Mouse (Mus musculus) layer of hippocampus, adult 18-20 months (tissue): ENCODE measurements around the gene Ptprb. TPM values are rescaled to one million over a fixed set of nuclear protein-coding genes. Genes with fewer than 3 reads are reported as not detected.
A peak's percentile ranks its signal among the peaks of the same experiment; 100 is the strongest.

ENCODE experiments used
- DNase-seq, 2 experiments: peaks; one replicate each; pipeline ENCODE4 v3.0.0; 2022; ENCODE audit warnings: low spot score in 2 of 2
- total RNA-seq, 2 experiments: library from RNA; stranded (reverse); gene quantifications; 2 replicates each; pipeline ENCODE4 v1.2.3; 2021

Gene Ptprb
- total RNA-seq, 2 experiments from 2014 or later = 11.5 to 11.7 TPM

DNA sequence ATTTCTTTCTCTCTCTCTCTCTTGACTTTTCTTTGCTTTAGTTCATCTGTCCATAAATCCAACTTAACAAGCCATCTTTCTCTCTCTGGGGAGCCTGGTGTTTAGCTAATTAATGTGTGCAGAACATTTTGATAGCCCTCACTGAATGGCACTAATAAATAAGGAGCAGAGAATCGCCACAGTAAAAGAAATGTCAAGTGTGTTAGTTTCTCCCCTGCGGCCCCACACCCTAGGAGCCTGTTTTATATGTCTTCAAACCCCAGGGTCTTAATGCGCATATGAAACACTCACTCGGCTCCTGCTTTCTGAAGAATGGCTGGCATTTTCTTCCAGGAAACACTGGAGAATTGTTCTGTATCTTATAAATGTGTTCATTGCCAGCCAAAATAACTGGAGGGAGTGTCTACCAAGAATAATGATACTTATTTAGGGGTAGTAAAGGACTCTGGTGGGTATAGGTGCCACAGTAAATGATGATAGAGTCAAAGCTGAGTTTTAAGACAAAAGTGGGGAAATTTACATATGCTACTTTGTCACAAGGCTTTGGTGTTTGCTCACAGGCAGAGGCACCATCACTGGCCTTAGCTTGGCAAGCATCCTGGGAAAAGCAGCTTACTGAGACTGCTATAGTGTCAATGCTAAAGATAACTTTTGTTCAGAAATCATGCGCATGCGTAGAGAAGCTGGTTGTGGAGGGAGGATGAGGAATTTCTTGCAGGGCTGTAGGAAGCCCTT is 95.8 kb downstream of the Ptprb start:
- no peak for DNase-seq

DNA sequence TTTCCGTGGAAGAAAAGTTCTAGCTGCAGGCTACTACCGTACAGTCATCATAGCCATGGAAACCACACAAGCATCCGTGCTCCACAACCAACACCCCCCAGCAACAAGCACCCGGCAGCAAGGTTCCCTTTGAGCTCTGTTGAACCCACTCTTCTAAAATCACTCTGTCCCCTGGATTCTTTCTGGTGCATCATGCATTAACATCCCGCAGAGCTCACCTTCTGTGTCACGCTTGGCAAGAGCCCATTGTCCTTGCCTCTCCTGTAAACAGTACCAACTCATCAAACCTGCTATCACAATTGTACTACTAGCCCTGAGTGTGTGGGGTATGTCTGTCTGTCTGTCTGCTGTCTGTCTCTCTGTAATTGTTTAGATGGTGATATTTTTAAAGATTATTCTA is 98.8 kb downstream of the Ptprb start:
- no peak for DNase-seq

DNA sequence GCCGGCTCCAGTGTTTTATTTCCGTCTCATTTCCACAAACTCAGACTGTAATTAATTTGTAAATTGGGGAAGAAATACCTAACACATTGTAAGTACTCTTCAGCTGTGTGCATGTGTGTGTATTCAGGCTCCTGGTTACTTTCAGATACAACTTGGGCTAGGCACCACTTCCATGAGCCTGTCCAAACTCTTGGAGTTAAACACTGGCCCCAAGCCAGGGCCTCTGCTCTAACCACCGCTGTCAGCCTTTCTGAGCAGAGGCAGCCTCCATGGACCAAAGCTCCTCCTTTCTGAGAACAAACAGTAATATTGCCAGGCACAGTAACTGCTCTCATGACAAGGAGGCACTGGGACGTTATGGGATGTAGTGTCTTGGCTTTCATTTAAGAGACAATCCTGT is 101.5 kb downstream of the Ptprb start:
- DNase-seq = no peak

DNA sequence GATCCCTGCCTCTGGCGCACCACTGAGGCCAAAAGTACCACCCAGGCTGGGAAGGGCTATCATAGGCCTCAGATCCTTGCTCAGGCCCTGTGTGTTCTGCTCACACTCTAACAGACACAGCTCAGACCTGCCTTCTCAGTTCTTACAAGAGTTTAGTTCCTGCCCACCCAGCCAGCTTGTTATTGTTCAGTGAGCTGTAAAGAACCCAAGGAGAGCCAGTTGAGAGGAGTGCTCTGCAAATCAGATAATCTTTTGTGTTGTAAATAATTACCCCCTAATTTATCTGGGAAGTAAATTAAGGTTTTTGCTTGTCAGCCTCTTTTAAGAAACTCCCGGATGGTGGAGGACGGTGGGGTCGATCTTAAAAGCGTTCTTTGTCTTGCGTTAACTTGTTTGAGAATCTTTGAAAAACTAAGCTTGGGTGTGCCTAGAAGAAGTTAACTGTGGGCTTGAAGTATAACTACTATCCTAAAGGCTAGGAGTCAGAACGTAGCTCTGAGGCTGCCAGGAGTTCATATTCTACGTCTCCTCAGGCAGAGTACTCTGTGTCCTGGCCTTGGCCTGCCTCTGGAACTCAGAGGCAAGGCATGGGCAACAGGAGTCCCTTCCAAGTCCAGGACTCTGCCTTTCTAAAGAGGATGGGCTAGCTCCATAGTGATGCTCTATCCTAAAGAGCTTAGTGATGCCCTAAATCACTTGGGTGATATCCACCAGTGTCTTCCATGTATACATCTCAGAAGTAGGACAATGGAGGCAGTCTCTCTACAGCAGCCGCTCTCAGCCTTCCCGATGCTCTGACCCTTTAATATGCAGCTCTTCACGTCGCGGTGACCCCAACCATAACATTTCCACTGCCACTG is 107.7 kb downstream of the Ptprb start:
- DNase-seq = no peak

DNA sequence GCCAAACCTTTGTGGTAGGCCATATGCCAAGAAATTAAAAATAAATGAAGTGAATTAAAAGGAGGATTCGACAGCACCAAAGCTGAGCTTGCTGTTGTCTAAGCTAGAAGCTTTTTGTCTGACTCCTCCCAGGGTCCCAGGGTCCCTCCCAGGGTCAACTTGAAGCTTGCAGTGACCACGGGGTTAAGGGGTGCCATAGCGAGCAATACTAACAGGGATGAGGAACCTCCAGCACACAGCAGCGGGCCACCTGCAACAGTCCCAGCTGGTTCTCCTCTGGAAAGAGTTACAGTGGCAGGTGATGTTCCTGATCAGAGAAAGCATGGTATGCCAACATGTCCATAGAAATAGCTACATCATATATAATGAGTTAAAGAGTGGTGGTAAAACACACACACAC is 109.1 kb downstream of the Ptprb start:
- DNase-seq = no peak

DNA sequence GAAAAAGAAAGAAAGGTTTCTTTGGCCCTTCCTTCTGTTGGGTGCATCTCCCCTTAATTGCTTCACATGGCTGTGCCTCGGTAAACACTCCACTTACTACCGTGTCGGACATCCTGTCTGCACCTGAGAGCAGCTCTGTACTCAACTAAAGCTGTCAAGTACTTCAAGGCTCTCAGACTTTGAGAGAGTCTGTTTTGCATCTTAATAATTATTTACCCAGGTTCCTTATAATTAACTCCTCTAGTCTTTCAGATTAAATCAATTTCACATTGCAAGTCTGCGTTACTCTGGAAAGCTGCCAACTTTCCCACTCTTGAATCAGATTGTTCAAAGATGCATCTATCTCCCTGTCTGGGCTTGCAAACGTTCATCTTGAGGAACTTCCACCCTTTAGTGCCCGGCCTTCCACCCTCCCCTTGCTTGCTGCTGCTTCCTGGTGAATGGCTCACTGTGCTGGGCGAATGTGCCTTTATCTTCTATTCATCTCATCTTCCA is 111.1 kb downstream of the Ptprb start:
- DNase-seq = peak in 1 of 2 experiments; percentile 38

DNA sequence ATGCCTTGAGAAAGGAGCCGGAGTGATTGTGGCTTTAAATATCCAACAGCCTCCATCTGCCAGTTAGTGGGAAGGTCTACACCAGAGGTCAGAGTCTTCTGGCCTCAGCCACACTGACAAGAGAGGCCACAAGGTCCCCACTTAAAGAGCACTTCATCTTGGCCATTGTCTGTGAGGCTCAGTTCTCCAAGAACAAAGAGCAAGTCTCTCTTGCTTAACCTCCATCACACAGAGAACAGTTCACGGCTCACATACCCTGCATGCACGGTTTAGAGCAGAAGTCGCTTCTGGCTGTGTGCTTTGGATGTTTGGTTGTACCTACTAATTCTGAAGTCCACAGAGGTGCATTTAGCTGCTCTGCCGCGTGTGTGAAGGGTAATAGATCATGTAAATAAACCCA is 113.5 kb downstream of the Ptprb start:
- no peak for DNase-seq

DNA sequence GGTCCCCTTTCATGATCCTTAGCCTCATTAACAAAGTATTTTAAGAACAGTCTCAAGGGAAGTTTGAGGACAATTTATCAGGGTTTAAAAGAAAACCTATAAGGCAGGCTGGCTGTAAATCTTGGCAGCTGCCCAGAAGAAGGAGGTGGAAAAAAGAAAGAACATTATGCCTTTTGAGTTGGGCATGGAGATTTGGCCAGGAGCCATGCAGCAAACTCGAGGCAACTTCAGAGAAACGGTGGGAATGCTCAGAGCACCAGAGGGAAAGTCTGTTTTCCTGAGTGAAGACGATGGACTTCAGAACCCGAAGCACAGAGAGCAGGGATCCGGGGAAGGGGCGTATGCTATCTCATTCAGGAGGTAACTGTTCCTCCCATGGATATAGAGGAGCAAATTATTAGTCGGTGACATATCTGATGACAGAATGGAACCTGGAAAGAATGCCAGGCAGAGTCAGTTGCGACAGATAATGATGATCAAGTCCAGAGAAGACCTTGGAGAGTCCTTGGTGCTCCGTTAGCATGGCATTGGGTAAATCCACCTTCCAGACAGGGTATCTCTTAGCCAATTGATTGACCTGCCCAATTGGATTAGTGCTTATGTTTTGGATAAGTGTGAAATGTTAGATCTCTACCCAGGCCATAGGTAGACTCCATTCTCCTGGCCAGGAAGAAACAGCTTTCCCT is 118.6 kb downstream of the Ptprb start:
- peak in 1 of 2 experiments; percentile 20 for DNase-seq

DNA sequence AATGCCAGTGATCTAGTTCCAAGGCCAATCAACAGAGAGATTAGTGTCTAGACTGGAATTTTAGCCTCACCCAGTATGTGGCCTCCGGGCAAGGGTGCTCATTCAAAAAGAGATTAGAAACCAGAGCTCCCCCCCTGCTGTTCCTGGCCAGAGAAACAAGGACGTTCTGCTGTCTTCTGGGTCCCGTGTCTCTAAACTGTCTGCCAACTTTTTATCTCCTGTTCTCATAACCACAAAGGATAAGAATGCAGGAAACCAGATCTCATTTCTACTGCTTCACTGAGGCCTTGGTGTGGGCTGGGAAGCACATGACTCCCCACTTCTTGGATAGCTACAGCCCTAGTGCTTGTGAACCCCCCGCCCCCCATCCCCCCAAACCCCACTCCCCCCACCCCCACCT is 119.3 kb downstream of the Ptprb start:
- DNase-seq = no peak

DNA sequence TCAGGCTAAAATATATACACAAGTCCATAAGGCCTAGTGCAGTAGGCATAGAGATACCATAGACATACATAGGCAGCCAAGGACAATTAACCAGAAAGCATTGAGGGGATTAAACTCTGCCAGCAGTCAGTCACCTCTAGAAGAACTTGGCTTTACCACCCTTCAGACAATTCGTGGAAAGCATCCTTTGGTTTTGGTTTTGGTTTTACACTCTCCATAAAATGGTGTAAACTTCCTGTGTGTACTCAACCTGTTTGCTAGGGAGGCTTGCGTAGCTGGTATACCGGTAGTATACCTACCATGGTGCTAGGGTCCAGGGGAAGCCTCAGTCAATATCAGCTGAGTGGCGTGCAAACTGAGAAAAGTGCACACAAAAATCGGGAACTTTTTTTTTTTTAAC is 121.0 kb downstream of the Ptprb start:
- no peak for DNase-seq

DNA sequence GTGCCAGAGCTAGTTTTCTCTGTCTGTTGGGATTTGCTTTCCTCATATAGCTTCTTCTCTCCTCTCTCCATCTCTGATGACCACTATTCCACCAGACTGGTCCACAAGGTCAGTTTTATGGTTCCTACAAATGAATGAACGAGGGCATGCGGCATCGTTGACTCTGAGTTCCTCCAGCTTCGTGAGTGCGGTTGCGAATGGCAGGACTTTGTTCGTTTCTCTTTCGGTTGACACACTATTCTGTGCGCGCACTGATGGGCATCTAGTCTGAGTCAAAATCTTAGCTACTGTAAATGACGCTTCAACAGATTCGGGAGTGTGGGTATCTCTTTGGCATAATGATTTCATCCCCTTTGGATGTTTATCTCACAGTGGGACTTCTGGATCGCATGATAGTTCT is 121.6 kb downstream of the Ptprb start:
- DNase-seq = no peak

DNA sequence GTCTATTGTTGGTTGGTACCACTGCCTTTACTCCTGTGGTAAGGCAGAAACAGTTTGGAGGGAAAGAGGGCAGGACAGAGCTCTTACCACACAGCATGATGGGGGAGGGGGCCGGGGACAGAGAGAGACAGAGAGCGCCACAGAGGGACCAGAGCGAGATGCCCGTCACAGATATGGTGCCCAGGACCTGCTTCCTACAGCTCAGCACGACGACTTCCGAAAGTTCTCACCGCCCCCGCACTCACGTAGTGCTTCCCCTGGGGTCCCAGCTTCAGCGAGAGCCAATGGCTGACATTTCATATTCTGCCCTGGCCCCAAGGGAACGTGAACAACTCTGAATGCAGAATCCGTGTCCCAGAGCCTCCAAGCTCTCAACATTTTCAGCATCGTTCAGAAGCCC is 122.2 kb downstream of the Ptprb start:
- DNase-seq = no peak

DNA sequence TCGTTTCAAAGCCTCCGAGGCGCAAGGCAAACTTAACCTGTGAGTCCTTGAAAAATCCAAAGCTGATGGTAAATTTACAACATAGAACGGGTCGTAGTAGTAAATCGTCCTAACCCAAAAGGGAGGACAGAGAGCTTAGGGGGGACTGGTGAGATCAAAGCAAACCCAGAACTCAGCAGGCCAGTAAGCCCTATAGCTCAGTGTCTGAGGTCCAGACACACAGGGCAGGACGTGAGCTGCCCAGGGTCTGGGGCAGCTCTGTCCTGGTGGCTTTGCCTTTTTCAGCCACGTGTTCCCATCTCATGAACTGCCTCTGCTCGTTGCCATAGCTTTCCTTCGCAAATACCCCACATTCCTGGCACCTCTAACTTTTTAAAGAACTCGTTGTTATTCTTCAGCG is 122.7 kb downstream of the Ptprb start:
- no peak for DNase-seq

DNA sequence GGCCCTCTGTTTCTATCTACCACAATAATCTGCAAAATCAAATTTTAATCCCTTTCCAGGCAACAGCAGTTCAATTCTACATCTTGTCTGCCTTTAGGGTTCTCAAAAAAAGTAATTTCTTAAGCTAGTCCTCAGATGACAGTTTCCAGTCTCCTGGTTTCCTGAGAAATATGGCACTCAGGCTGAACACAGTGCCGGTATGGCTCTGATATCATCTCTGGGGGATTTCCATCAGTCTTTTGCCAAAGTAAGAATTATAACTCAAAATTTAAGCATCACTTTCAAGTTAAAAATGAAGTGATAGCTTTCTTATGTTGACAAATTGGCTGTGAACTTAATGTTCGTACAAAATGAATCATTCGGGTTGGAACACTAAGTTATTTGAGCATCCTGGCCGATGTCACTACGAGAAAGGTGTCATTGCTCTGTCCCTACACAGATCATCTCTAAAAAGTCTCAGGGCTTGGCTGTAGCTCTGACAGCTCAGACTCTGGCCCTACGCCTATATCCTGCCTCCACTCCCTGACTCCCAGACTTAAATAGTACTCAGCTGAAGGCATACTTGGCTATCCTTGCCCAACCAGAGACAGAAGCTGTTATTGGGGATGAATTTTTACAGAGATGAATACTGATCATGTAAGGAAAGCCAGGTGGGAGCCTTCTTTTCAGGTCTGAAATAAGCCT is 127.6 kb downstream of the Ptprb start:
- peak in 1 of 2 experiments; percentile 28 for DNase-seq

DNA sequence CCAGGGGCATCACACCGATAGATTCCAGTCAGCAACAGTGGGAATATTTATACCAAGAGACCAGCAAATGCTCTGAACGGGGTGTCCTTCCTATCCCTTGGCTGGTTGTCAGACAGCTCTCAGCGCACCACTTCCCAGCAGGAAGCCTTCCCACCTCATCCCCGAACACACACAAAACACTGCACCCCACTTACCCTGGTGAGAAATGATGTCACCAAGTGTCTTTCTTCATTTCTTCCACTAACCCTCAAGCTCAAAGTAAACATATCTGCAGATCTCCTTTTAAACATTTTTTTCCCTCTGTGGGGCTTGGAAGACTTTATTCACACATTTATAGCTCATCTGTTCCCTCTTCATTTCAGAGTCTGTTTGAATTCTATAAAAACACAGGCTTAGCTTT is 128.4 kb downstream of the Ptprb start:
- peak in 1 of 2 experiments; percentile 39 for DNase-seq

DNA sequence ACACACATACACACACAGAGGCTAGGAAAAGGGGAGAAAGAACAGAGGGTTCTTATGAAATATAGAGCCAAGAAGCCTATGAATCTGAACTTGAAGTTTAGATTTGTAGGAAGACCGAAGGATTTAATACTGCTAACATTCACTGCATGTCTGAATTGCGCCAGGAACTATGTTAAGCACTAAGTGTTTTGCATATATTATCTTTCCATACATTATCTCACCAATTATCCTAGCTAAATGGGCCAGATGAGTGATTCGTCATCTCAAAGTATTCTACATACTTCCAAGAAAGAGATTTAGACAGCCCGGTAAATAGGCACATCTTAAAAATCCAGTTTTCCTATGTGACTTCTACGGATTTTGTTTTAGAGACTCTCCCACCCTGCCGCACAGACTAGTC is 129.7 kb downstream of the Ptprb start:
- no peak for DNase-seq

DNA sequence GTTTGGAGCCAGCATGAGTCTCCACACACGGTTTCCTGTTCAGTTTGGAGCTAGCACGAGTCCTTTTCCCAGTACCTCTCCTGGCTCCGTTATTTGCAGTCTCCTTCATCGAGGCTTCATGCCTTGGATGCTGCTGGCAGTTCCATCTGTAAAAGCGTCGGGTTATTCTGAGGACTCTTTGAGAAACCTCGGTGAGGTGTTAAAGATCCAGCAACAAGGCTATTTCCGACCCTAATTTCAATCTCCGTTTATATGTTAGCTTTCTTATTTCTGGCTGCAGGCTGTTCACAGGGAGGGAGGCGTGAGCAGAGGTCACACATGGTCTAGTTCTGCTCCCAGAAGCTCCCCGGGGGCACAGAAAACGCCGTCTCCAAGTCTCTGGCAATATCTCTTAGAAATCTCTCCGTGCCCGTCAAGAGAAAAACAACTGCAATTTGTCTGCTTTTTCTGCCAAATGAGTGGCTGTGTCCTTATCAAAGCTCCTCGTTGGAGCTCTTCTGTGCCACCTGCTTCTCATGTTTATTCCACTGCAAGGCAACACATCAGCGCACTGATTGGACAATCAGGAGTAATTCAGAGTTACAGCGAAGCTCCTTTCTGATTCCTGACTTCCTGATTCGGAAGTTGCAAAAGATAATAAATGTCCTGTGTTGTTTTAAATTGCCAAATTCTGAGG is 132.5 kb downstream of the Ptprb start:
- DNase-seq = no peak

DNA sequence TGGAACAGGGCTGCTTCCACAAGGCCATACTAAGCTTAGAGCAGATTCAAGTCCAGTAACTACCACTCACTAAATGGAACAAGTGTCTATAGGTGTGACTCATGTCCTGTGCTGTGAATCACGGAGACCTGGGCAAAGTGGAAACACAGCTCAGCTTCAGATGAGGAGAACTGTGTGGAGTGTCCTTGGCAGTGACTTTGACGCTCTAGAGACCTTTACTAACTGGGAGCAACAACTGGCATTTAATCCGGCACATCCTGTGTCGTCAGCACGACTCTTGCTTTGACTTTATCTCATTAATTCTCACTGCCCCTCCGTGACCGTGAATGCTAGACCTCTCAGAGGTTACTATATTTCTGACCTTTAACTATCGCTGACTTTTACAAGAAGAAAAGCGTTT is 135.5 kb downstream of the Ptprb start:
- no peak for DNase-seq

DNA sequence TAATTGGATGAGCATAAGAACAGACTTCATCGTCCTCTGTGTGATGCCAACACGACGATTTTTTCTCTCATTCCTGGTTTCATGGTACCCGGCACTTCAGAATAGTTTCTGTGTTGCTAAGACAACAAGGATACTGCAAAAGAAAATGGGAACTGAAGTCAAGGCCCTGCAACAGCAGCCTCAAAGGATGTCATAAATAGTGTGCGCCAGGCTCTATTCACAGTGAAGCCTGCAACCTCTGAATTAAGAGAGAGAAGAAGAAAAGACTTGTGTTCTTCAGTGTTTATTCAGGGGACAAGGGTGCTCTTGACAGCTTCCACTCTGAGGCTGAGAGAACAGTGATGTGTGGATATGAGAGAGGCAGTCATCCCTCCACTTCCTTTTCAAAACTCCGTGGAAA is 140.8 kb downstream of the Ptprb start:
- no peak for DNase-seq

DNA sequence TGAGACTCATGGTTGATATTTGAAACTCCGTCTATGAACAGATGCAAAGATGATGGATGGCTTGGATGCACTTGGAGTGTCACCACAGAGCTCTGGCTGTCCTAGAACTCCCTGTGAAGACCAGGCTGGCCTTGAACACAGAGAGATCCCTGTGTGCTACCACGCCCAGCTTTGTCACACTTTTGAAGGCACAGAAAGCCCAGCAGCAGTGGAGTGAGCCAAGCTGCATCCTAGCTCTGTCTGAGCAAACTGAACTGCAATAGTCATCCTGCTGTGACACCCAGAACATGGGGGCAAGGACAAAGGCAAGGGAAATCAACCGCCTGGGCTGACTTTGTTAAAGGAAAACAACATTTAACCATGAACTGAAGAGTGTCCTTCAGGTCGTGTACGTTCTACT is 141.4 kb downstream of the Ptprb start:
- no peak for DNase-seq
